Mouse (Mus musculus) kidney, adult 8-10 months (tissue): ENCODE data around the gene Clec1b.

Experiments
- DNase-seq, 2 experiments: peaks; one replicate each; pipeline ENCODE4 v3.0.0; 2022

The Clec1b gene

DNA sequence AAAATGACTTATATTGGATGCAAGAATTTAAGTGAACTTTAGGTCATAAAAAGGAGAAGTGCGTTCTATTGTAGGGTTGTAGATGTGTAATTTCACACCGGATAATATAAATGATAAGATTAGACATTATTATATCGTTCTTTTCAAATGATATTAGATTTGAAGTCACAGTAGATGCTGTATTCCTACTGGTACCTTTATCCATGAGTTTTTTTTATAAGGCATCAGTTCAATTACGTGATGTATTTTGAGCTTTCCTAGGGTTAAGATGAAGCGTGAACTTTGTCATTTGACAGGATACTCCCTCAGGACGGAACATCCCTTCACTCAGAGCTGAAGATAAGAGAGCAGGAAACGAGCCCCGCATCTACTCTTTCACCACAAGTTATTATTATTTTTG, at the start of gene Clec1b:
Clec1b (plus strand) TSS at position 301 of the 400 bp plus-strand sequence.
- DNase-seq, result no peak

DNA sequence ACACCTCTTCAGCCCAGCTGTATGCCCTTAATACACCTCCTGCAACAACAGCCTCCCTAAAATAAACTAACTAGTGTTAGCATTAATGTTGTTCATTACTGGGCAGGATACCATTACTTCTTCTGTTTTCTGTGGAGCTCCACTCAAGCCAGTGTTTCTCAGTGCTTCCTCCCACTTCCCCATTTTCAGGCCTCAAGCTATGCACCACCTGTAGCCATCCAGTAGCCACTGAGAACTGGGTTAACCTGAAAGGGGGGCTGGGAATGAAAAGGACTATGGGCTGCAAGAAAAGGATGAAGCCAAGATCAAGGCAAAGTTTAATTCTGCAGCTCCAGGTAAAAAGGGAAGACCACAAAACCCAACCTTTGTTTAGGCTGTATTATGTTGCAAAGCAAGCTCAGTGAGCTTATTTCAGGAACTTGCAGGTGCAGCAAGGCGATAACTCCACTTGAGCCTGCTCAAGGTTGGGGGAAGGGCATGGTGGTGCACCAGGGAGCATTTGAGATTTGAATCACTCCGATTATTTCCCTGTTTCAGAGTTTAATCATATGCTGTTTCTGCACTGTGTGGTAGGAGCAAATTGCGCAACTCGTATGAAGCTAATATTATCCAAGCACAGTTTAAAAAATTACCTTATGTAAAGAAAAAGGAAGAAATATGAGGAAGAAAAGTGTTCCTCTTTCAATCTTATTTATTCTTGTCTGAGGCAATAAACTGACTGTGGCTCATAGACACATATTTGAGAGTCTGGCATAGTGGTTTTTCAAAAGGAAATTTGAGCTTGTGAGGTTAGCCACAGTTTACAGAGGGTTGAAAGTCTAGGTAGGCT, 47.4 kb upstream of the Clec1b start:
- DNase-seq, result peak; percentile 13 to 20

DNA sequence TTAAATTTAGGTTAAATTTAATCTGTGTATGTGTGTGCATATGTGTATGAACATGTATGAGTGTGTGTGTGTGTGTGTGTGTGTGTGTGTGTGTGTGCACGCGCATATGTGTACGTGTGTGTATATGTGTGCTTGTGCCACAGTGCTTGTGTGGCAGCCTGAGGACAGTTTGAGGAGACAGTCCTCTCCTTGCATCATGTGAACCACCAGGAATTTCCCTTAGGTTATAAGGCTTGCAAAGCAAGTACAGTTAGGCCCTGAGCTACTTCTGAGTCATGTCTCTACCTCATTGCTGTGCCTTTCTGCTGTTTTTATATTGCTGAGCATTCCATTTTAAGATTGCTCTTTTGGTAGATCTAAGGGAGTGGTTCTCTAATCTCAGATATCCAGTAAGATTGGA, 46.0 kb upstream of the Clec1b start:
- no peak for DNase-seq

DNA sequence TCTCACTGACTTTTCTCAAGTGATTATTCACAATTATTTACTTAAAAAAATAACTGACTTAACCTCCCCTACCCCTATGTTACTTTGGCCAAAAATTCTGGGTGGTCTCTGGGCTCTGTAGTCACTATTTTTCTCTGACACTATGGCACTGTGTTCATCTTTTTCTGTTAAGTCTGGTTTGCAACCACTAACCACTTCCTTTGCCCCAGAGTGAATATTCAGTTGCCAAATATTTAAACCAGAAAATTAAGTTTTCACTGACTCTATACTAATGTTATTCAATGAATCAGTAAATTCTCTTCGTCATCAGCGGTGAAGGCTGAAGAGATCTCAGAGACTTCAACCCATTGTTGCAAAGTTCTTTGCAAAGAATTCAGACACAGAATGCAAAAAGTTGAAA, 41.3 kb upstream of the Clec1b start:
- no peak for DNase-seq

DNA sequence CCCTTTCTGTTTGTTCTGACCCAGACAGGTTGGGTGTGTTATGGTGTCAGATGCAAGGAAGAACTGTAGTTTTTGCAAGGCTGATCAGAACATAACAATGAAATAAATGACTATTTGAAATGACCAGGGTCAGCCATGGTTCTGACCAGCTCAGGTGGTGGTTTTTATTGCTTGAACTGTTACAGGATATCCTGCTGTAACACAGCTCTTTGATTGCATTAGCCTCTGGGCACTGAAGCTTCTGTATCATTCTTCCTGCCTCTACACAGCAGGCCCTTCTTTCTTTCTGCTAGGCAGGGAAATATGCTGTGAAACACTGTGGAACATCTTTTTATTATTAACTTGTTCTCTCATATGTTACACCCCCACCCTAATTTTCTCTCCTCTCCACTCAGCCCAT, 40.7 kb upstream of the Clec1b start:
- no peak for DNase-seq

DNA sequence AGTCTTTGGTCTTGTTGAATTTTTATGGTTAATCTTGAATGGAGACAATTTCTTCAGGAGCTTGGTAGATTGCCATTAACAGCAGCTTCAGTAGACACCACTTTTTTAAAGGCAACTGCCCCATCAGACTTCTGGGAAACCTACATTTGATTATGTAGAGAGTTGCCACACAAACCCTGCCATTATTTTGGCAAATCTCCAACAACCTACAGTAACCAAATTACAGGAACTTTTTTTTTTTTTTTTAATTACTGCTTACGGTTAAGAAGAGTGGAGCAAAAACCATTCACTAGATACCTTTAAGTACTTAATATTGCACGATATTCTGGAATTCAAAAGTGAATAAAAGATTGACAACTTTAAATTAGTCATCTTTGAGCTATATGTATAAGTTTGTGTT, 37.6 kb upstream of the Clec1b start:
- DNase-seq, result no peak

DNA sequence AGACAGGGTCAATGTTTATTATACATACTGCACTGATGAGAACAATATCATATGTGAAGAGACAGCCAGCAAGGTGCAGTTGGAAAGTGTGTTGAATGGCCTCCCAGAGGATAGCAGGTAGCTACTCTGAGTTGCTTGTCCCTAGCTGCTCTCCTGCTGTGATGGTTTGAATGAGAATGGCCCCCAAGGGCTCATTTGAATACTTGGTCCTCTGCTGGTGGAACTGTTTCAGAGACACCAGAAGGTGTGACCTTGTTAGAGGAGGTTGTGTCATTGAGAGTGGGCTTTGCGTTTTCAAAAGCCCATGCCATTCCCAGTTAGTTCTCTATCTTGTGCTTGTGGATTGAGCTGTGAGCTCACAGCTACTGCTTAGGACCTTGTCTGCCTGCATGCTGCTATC, 33.2 kb upstream of the Clec1b start:
- DNase-seq, result no peak

DNA sequence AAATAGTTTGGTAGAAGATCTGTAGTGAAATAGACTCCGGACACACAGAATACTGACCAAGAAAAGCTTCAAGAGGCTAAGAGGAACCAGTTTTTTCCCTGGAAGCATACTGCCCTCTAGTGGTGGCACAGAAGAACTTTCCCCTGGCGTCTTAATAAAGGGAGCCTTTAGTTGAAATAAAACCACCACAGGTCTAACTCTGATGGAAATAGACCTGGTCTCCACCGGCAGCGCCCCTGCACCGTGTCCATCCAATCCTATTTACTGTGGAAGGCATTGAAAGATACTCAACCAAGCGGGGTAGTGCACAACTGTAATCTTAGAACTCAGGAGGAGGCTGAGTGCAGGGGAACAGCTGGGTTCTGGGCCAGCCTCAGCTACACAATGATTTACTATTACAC, 31.1 kb upstream of the Clec1b start:
- peak in 1 of 2 experiments; percentile 31 for DNase-seq

DNA sequence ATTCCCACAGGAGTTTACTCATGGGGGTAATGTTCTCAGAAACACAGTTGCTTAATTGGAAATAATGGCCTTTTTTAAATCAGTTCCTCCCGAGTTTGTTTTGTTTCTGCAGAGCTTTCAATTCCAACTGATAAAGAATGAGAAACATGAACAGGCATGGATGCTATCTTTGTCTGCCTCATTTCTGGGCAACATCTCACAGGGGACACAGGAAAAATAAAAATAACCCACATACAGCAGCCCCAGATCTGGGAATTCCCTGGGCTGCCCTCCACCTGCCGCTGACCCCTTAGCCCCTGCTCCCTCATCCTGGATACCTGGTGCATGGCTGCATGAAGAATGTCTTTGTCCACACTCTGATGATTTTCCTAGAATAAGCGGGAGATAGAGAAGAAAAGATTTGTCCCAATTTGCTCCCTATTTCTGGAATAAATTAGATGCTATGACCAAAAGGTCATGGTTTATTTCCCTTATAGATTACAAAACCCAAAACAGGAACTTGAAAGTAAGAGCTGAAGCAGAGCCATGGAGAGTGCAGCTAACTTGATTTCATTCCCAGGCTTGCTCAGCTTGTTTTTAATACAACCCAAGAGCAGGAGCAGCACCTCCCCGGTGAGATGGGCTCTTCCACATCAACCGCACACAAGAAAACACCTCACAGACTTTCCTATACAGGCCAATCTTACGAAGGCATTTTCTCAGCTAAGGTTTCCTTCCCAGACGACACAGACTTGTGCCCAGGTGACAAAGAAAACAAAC, 27.5 kb upstream of the Clec1b start:
- DNase-seq, result no peak

DNA sequence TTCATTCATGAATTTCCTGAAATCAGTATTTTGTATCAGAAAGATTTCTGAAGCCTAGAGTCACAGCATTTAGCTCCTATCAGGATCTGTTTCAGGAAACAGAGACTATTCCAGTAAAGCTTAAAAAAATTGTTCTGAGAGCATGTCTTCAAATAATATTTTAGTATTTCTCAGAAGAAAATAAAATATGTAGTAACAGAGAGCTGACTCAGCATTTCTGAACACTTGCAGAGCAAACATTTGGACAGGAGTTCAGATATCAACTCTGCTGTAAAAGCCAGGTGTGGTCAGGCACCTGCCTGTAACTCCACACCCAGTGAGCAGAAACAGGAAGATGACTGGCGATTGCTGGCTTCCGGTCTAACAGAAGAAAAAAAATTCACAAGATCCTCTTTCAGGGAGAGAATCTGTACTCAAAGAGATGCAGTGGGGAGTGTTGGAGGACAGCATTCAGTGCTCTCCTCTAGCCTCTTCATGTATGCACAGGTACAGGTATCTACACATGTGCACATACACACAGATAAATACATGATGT, 22.1 kb upstream of the Clec1b start:
- DNase-seq, result no peak

DNA sequence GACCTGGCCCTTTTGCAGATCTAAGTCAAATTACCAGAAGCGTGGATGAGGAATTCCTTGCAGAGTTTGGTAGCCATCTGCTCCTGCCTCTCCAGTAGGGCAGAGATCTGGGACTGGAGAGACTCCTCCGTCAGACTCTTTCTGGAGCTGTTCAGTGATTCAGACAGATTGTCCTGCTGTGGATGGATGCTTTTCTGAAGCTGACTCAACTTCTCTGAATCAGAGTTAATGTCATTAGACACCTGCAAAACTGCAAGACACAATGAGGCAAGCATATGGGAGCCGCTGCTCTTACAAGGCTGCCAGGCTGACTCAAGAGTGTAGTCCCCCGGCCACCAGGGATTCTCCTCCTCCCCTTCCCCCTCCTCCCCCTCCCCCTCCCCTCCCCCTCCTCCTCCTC, 16.6 kb upstream of the Clec1b start:
- DNase-seq, result no peak

DNA sequence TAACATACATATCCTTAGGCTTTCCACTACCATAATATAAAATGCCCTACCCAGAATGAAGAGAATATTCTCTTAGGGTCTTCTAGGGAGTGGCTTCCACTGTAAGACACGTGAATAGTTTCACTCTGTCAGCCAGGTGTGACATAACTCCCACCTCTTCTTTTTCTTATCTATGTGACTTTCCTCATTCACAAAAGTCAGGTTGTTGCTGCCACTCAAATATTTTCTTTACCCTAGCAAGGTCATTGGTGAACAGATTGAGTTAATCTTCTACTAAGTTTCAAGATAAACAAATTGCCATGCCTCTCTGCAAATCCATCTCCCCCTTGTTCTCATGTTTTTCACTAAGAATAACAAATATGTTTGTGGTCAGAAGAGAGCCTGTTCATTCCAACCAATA, 15.4 kb upstream of the Clec1b start:
- no peak for DNase-seq

DNA sequence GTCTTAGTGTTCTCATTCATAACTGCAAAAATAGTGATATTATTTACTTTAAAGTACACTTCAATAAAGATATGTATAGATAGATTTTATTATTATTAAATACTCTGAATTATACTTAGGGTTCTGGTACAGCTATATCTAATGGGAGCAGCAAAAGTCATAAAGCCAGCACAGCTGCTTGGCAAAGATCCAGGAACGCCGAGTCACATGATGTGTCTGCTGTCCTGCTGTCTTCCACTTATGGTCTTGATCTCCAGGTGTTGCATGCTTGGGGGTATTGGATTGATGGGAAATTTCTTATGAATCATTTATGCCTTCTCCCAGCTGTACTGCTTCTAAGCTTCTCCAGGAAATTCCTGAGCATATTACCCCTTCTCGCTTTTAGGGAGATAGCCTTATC, 13.6 kb upstream of the Clec1b start:
- DNase-seq, result no peak

DNA sequence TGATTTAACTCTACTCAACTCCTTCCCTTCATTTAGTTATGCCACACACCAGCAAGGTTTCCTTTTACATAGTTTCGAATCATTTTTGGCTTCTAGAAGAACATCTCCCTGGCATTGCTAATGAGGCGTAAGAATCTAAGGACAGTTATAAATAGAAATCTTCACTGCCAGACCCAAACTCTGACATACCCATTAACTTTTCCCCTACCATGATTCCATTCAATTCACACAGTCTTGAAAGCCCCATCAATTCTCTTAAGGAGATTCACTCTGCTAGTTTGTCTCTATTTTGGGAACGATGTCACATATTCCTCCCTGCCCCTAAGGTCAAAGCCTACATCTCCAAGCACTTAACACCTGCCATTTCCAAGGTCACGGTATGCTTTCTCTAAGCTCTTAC, 12.1 kb upstream of the Clec1b start:
- DNase-seq, result no peak

DNA sequence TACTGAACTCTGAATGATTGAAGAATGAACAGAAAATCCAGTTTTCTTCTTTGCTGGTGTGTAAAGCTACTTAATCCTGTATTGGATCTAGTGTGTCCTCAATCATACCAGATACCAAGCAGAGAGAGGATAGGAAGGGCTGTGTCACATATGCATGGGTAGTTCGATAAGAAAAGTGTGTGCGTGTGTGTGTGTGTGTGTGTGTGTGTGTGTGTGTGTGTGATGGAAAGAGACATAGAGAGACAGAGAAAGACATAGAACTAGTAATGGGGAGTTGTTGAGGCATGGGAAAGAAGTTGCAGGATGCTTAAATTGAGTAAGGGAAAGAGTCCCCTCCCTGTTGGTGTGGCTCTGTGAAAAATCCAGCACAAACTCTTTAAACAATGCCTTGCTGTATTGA, 11.3 kb upstream of the Clec1b start, which contains the start of gene Clec12b:
Clec12b (minus strand) TSS at position 101 of the 400 bp plus-strand sequence.
- DNase-seq, result no peak

DNA sequence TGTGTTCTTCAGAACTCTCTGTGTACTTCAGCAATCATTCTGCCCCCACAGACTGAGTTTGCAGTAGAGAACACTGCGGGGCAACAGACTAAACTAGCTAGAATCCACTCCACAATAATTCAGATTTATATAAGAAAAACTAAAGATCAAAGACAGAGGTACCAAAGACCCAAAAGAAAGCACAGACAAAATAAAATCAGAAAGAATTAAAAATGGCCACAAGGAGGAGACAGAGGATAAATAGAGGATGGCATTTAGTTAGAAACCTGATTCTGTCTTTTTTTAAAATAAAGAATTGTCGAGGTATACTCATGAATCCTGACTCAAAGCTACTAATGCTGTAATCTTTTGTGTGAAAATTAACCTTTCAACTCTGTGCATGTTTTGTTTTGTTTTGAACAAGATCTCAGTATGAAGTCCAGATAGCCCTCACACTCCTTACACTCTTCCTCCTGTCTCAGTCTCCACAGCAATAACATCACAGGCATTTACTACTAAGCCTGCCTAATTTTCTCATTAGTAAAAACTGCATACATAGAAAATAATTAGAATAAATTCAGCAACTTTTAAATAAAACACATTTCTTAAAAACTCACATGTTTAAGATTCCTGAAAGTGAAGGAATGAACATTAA, 3.9 kb upstream of the Clec1b start:
- no peak for DNase-seq

DNA sequence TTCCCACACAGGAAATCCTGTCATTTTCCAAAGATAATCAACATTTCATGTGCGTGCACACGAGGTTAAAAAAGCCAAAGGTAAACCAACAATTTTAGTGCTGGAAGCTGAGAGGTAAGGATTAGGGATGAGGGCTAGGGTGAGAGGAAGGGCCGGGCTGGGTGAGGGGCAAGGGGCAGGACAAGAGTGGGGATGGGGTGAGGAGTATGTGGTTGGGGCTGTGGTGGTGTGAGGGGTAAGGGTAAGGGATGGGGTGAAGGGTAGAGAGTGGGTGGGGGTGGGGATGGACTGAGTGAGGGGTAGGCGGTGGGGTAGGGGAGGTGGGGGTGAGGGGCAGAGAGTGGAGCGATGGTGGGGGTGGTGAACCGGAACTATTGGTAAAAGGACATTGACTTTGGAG, 3.4 kb upstream of the Clec1b start:
- no peak for DNase-seq

DNA sequence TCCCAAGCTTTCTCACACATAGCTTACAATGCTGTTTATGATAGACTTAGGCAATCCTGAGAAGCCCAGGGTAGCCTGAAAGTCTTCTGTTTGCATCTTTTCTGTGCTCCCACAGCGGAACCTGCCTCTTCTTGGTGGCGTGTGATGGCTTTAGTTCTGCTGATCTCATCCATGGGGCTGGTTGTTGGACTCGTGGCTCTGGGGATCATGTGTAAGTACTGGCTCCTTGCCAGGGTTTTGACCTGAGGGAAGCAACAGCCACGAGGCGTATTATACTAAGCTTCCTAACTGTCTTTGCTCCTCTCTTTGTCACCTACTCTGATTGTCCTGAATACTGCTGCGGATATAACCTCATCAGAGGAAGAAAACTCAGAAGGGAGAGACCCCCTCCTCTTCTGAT, 2.8 kb downstream of the Clec1b start:
- peak; percentile 52 to 62 for DNase-seq

DNA sequence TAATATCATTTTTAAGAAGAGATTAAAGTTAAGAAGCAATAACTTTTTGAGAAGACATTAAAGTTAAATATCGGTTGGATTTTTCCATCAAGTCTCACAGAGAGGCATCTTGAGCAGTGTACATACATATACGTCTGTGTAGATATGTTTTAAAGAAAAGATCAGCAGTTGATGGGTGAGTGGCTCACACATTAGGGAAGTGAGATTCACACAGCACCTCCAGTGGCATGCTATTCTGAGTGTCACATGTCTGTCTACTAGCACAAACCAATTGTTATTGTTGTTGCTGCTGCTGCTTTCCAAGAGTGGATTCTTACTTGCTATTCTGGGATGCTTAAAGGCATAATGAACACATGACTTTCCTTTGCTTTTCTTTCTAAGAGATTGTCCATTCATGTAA, 5.3 kb downstream of the Clec1b start:
- DNase-seq, result no peak

DNA sequence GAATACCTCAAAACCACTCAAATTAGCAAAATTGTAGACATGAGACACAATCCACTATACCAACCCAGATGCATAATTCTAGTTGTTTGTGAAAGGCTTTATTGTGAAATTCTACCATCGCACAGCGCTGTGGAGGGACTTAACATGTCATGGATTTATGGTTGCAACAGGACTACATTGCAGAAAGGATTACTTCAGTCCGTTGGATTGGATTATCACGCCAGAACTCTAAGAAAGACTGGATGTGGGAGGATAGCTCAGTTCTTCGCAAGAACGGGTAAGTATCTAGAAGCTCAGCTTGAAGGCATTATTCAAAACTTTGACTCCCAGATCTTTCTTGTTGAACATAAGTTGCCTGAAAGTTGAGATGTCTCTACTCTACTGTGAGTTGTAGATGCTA, 6.3 kb downstream of the Clec1b start:
- DNase-seq, result no peak

DNA sequence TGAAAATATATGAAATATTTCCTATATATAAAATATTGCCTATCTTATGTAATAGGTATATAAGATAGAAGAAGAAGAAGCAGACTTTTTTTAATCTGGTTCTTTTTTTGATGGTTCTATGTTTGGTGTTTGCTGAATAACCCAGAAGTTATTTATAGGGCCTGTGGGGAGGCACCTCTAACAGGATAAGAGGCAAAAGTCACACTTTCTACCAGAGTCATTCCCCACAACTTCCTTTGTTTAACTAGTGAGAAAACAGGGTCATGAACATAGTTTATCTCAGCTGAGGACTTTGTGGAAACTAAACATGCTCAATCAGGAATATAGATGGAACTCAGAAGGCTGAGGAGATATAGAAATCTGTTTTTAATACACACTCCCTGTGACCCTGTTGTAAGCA, 8.9 kb downstream of the Clec1b start:
- DNase-seq, result no peak

DNA sequence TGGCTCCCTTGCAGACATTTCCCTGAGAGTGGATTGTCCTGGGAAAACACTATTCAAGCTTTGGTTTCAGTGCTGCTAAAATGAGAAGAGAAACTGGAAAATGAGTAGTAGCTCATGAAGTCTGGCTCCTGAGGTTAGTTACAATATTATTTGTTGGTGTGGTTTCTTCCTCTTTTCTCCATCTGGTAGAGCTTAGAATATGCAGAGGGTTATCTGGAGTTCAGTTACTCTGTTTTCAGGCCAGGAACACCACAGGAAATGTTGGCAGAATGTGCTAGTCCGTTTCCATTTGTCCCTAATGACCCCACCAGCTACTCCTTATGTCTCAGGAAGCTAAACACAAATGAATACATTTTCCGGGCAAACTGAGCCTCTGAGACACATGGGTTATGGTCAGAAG, 10.2 kb downstream of the Clec1b start:
- DNase-seq, result no peak

DNA sequence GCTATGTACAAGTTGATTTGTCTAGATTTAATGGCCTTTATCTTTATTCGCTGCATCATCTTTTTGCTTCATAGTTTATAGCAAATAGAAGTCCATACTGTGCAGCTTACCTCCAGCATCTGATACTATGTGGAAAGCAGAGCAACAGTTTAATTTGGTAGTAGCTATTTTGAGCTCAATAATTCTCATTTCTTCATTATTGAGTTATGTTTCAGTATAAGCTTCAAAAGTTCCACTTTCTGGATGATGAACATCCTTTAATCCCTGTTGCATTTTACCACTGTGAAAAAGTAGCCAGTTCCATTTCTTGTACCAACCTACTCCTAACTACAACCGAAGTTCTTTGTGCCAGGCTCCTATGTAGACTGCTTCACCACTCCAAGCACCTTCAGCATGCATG, 11.5 kb downstream of the Clec1b start, which contains the start of gene Clec9a:
Clec9a (plus strand) TSS at position 301 of the 400 bp plus-strand sequence.
- no peak for DNase-seq

DNA sequence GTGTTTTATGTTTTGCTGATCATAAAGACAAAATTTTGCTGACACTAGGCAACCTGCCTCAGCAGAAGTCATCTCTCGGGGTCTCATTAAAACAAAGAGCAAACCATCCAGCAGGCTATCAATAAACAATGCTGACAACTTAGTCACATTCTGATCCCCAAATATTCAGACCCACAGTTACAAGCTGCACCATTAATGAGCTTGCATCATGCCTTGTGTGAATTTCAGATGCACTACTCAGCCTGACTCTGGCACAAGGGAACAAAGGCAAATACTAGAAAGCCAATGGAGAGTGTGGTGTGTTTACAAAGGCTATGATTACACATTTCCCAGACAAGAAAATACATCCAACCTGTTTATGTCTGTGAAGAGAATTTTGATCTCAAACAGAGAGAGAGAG, 17.1 kb downstream of the Clec1b start:
- no peak for DNase-seq
